Mouse (Mus musculus): Measurements from ENCODE around the gene Rflnb. TPM values are rescaled to one million over a fixed set of nuclear protein-coding genes. Genes with fewer than 3 reads are reported as not detected.

Rflnb gene
- polyA plus RNA-seq (2012; fragmentation: generic; extraction: Trizol), result 7.5 TPM

GRCm38 (mm10) chr11:76027139-76028071 lies at the start of gene Rflnb:
Gene Rflnb, minus strand, starts transcription at chr11:76027782.
- TF ChIP-seq POLR2AphosphoS2 (IDR thresholded peaks at IDR 0.05; ENCODE audit: insufficient read length, low read depth) (peak; percentile 65), POLR2A (IDR thresholded peaks at IDR 0.05; ENCODE audit: insufficient read length, low read depth) (peak; percentile 87), MYOG (IDR thresholded peaks at IDR 0.05; ENCODE audit: control insufficient read depth in 1 of 3, insufficient read depth in 1 of 3, insufficient read length in 2 of 3, low read depth in 2 of 3) (no peak), SRF (IDR thresholded peaks at IDR 0.05; ENCODE audit: control insufficient read depth, insufficient read length, low read depth) (no peak)
- Histone ChIP-seq H3K79me2 (ENCODE audit: control insufficient read depth, insufficient read depth) (no peaks in the 10 kb centered on the region), H3ac (ENCODE audit: control insufficient read depth, insufficient read length) (peak within 1 kb of the TSS; percentile 56), H3K36me3 (ENCODE audit: control insufficient read depth, insufficient read depth) (no peaks in the 10 kb centered on the region), H3K4me3 (peak within 1 kb of the TSS; percentile 18), H3K4me2 (ENCODE audit: low read depth) (peak within 1 kb of the TSS; percentile 62), H3K27me3 (ENCODE audit: control insufficient read depth, insufficient read depth, insufficient read length) (no peaks in the 10 kb centered on the region)

GRCm38 (mm10) chr11:76077341-76077740 lies 49.8 kb upstream of the Rflnb start:
- Histone ChIP-seq H3K27me3 (ENCODE audit: control insufficient read depth, insufficient read depth, insufficient read length) (no peaks in the 10 kb centered on the region), H3K79me2 (ENCODE audit: control insufficient read depth, insufficient read depth) (no peaks in the 10 kb centered on the region), H3K4me3 (no peak overlapping the region), H3ac (ENCODE audit: control insufficient read depth, insufficient read length) (no peak overlapping the region), H3K36me3 (ENCODE audit: control insufficient read depth, insufficient read depth) (peaks cover 8% of the 10 kb centered on the region), H3K4me2 (ENCODE audit: low read depth) (no peak overlapping the region)
- TF ChIP-seq MYOG (IDR thresholded peaks at IDR 0.05; ENCODE audit: control insufficient read depth in 1 of 3, insufficient read depth in 1 of 3, insufficient read length in 2 of 3, low read depth in 2 of 3) (no peak), SRF (IDR thresholded peaks at IDR 0.05; ENCODE audit: control insufficient read depth, insufficient read length, low read depth) (no peak), POLR2AphosphoS2 (IDR thresholded peaks at IDR 0.05; ENCODE audit: insufficient read length, low read depth) (no peak), POLR2A (IDR thresholded peaks at IDR 0.05; ENCODE audit: insufficient read length, low read depth) (no peak), MYOD1 (IDR thresholded peaks at IDR 0.05; ENCODE audit: control insufficient read depth in 1 of 3, insufficient read length in 2 of 3, low read depth in 2 of 3) (no peak), TCF3 (IDR thresholded peaks at IDR 0.05; ENCODE audit: insufficient read length, low read depth) (no peak), MAX (IDR thresholded peaks at IDR 0.05; ENCODE audit: low read depth) (no peak), USF1 (IDR thresholded peaks at IDR 0.05; ENCODE audit: low read depth) (no peak), REST (IDR thresholded peaks at IDR 0.05; ENCODE audit: insufficient read depth, insufficient read length) (no peak), E2F4 (IDR thresholded peaks at IDR 0.05; ENCODE audit: insufficient read depth) (no peak), CEBPB (IDR thresholded peaks at IDR 0.05; ENCODE audit: insufficient read depth, poor library complexity, severe bottlenecking) (no peak), TCF12 (IDR thresholded peaks at IDR 0.05; ENCODE audit: insufficient read depth, poor library complexity, severe bottlenecking) (no peak)

- peak; percentile 11 to 78 (median 76) for TF ChIP-seq MYOD1 (IDR thresholded peaks at IDR 0.05; ENCODE audit: control insufficient read depth in 1 of 3, insufficient read length in 2 of 3, low read depth in 2 of 3)
- TF ChIP-seq REST (IDR thresholded peaks at IDR 0.05; ENCODE audit: insufficient read depth, insufficient read length), result no peak
- no peak for TF ChIP-seq TCF12 (IDR thresholded peaks at IDR 0.05; ENCODE audit: insufficient read depth, poor library complexity, severe bottlenecking)
- no peak for TF ChIP-seq SRF (IDR thresholded peaks at IDR 0.05; ENCODE audit: control insufficient read depth, insufficient read length, low read depth)
- no peak for TF ChIP-seq CEBPB (IDR thresholded peaks at IDR 0.05; ENCODE audit: insufficient read depth, poor library complexity, severe bottlenecking)
- no peak for TF ChIP-seq MAX (IDR thresholded peaks at IDR 0.05; ENCODE audit: low read depth)
- no peak for TF ChIP-seq POLR2A (IDR thresholded peaks at IDR 0.05; ENCODE audit: insufficient read length, low read depth)
- peak; percentile 32 to 68 (median 55) for TF ChIP-seq MYOG (IDR thresholded peaks at IDR 0.05; ENCODE audit: control insufficient read depth in 1 of 3, insufficient read depth in 1 of 3, insufficient read length in 2 of 3, low read depth in 2 of 3)
- TF ChIP-seq E2F4 (IDR thresholded peaks at IDR 0.05; ENCODE audit: insufficient read depth), result no peak
- no peak overlapping the region for H3K4me3 ChIP-seq
- no peak overlapping the region for H3ac ChIP-seq (ENCODE audit: control insufficient read depth, insufficient read length)
- H3K79me2 ChIP-seq (ENCODE audit: control insufficient read depth, insufficient read depth), result no peaks in the 10 kb centered on the region
- no peaks in the 10 kb centered on the region for H3K36me3 ChIP-seq (ENCODE audit: control insufficient read depth, insufficient read depth)
- H3K27me3 ChIP-seq (ENCODE audit: control insufficient read depth, insufficient read depth, insufficient read length), result no peaks in the 10 kb centered on the region
- no peak overlapping the region for H3K4me2 ChIP-seq (ENCODE audit: low read depth)
Observed at GRCm38 (mm10) chr11:76074296-76075093, 46.9 kb upstream of the Rflnb start.

GRCm38 (mm10) chr11:76069816-76070215 lies 42.2 kb upstream of the Rflnb start:
- Histone ChIP-seq H3K79me2 (ENCODE audit: control insufficient read depth, insufficient read depth) (no peaks in the 10 kb centered on the region), H3K4me3 (no peak overlapping the region), H3K4me2 (ENCODE audit: low read depth) (no peak overlapping the region), H3K27me3 (ENCODE audit: control insufficient read depth, insufficient read depth, insufficient read length) (no peaks in the 10 kb centered on the region), H3K36me3 (ENCODE audit: control insufficient read depth, insufficient read depth) (no peaks in the 10 kb centered on the region), H3ac (ENCODE audit: control insufficient read depth, insufficient read length) (no peak overlapping the region)
- TF ChIP-seq TCF12 (IDR thresholded peaks at IDR 0.05; ENCODE audit: insufficient read depth, poor library complexity, severe bottlenecking), result no peak
- TF ChIP-seq TCF3 (IDR thresholded peaks at IDR 0.05; ENCODE audit: insufficient read length, low read depth), result no peak
- no peak for TF ChIP-seq E2F4 (IDR thresholded peaks at IDR 0.05; ENCODE audit: insufficient read depth)
- no peak for TF ChIP-seq MAX (IDR thresholded peaks at IDR 0.05; ENCODE audit: low read depth)
- no peak for TF ChIP-seq REST (IDR thresholded peaks at IDR 0.05; ENCODE audit: insufficient read depth, insufficient read length)
- no peak for TF ChIP-seq POLR2AphosphoS2 (IDR thresholded peaks at IDR 0.05; ENCODE audit: insufficient read length, low read depth)
- TF ChIP-seq MYOG (IDR thresholded peaks at IDR 0.05; ENCODE audit: control insufficient read depth in 1 of 3, insufficient read depth in 1 of 3, insufficient read length in 2 of 3, low read depth in 2 of 3), result no peak
- TF ChIP-seq POLR2A (IDR thresholded peaks at IDR 0.05; ENCODE audit: insufficient read length, low read depth), result no peak
- no peak for TF ChIP-seq SRF (IDR thresholded peaks at IDR 0.05; ENCODE audit: control insufficient read depth, insufficient read length, low read depth)
- no peak for TF ChIP-seq USF1 (IDR thresholded peaks at IDR 0.05; ENCODE audit: low read depth)

All from myocyte (in vitro differentiated cells).